Mouse (Mus musculus): ENCODE measurements around the gene Gm6904.
"Not testable (repeated sequence)": the region's sequence is repeated elsewhere in the genome, so short reads cannot be mapped to it uniquely, and the experiment has no call there.

The Gm6904 gene

GRCm38 (mm10) chr14:59260056-59260455 is at the start of gene Gm6904:
Gene Gm6904 (minus strand): TSS chr14:59260216.
- ChIA-PET POLR2A (no interaction called here), CTCF (no interaction called here)

GRCm38 (mm10) chr14:59297391-59297790 is 37.4 kb upstream of the Gm6904 start, which contains the start of gene Phf11a:
Gene Phf11a (minus strand): TSS chr14:59297522.
- CTCF ChIA-PET, POLR2A ChIA-PET: not testable (repeated sequence)

GRCm38 (mm10) chr14:59291769-59292168 is 31.8 kb upstream of the Gm6904 start:
- POLR2A ChIA-PET: interaction anchor here in 1 of 4 experiments (0.6 kb wide), 1 partner anchor 125 kb away, joined by 3 read pairs; no protein-coding TSS in a partner anchor
- CTCF ChIA-PET: not testable (repeated sequence)

GRCm38 (mm10) chr14:59274961-59275360 is 14.9 kb upstream of the Gm6904 start:
- POLR2A ChIA-PET, CTCF ChIA-PET: not testable (repeated sequence)

- POLR2A ChIA-PET, CTCF ChIA-PET: not testable (repeated sequence)
Measured at GRCm38 (mm10) chr14:59255861-59256260, 4.2 kb downstream of the Gm6904 start.

GRCm38 (mm10) chr14:59250350-59250749 is 9.7 kb downstream of the Gm6904 start:
- CTCF ChIA-PET: not testable (repeated sequence)

GRCm38 (mm10) chr14:59233635-59234034 is 26.4 kb downstream of the Gm6904 start:
- CTCF ChIA-PET: interaction anchor here in 1 of 4 experiments (1.2 kb wide), 1 partner anchor 12 kb away, joined by 3 read pairs; no protein-coding TSS in a partner anchor
- POLR2A ChIA-PET: interaction anchor here in 1 of 4 experiments (1.0 to 1.4 kb wide), 2 partner anchors 33 to 40 kb away, joined by 3 to 4 read pairs; no protein-coding TSS in a partner anchor

More at GRCm38 (mm10) chr14:59250350-59250749, 9.7 kb downstream of the Gm6904 start:
- POLR2A ChIA-PET: not testable (repeated sequence)

GRCm38 (mm10) chr14:59232003-59232402 is 28.0 kb downstream of the Gm6904 start:
- ChIA-PET CTCF (interaction anchor here in 1 of 4 experiments (0.8 kb wide), 1 partner anchor 30 kb away, joined by 3 read pairs; no protein-coding TSS in a partner anchor), POLR2A (interaction anchor here in 1 of 4 experiments (1.2 kb wide), 1 partner anchor 13 kb away, joined by 3 read pairs; no protein-coding TSS in a partner anchor)

- POLR2A ChIA-PET: interaction anchor here in 3 of 4 experiments (0.6 to 1.7 kb wide), 3 partner anchors 26 to 1493 kb away, joined by 3 to 6 read pairs (median 6); partner anchors contain the start of gene Rcbtb1 (in 1 of the 3)
- CTCF ChIA-PET: interaction anchor here in 1 of 4 experiments (0.6 kb wide), 1 partner anchor 353 kb away, joined by 3 read pairs; no protein-coding TSS in a partner anchor
Measured at GRCm38 (mm10) chr14:59230331-59230966, 29.6 kb downstream of the Gm6904 start.

- CTCF ChIA-PET: interaction anchor here in 1 of 4 experiments (0.9 kb wide), 1 partner anchor 29 kb away, joined by 3 read pairs; no protein-coding TSS in a partner anchor
- POLR2A ChIA-PET: interaction anchor here in 2 of 4 experiments (1.2 to 1.7 kb wide), 2 partner anchors 25 to 29 kb away, joined by 3 to 6 read pairs; partner anchors contain the start of gene Rcbtb1 (in 1 of the 2)
Measured at GRCm38 (mm10) chr14:59229822-59230221, 30.2 kb downstream of the Gm6904 start.

- CTCF ChIA-PET: interaction anchor here in 1 of 4 experiments (0.6 kb wide), 1 partner anchor 17 kb away, joined by 3 read pairs; no protein-coding TSS in a partner anchor
- POLR2A ChIA-PET: interaction anchor here in 1 of 4 experiments (1.0 kb wide), 1 partner anchor 21 kb away, joined by 3 read pairs; no protein-coding TSS in a partner anchor
Measured at GRCm38 (mm10) chr14:59226240-59226639, 33.8 kb downstream of the Gm6904 start.

GRCm38 (mm10) chr14:59219241-59219640 is 40.8 kb downstream of the Gm6904 start:
- POLR2A ChIA-PET: interaction anchor here in 1 of 4 experiments (1.0 kb wide), 1 partner anchor 13 kb away, joined by 3 read pairs; no protein-coding TSS in a partner anchor
- CTCF ChIA-PET: no interaction called here

GRCm38 (mm10) chr14:59209816-59210215 is 50.2 kb downstream of the Gm6904 start:
- CTCF ChIA-PET: no interaction called here

GRCm38 (mm10) chr14:59209003-59209402 is 51.0 kb downstream of the Gm6904 start:
- CTCF ChIA-PET: no interaction called here
- POLR2A ChIA-PET: interaction anchor here in 2 of 4 experiments (0.6 to 7.9 kb wide), 3 partner anchors 6 to 1348 kb away, joined by 3 to 63 read pairs (median 3); partner anchors contain the start of gene Rcbtb1 (in 2 of the 2)

More at GRCm38 (mm10) chr14:59209816-59210215, 50.2 kb downstream of the Gm6904 start:
- POLR2A ChIA-PET: interaction anchor here in 2 of 4 experiments (1.3 to 7.9 kb wide), 3 partner anchors 7 to 161 kb away, joined by 3 to 63 read pairs (median 5); partner anchors contain the start of gene Rcbtb1 (in 2 of the 2)

- CTCF ChIA-PET: no interaction called here
- POLR2A ChIA-PET: interaction anchor here in 2 of 4 experiments (0.7 to 5.9 kb wide), 6 partner anchors 7 to 1291 kb away, joined by 3 to 63 read pairs (median 4); partner anchors contain the start of genes Cab39l (in 1 of the 2) and Setdb2 (in 1 of the 2)
Measured at GRCm38 (mm10) chr14:59205976-59206583, 53.9 kb downstream of the Gm6904 start.

- CTCF ChIA-PET: no interaction called here
- POLR2A ChIA-PET: interaction anchor here in 2 of 4 experiments (0.8 to 5.9 kb wide), 7 partner anchors 7 to 235 kb away, joined by 3 to 63 read pairs (median 3); partner anchors contain the start of genes Cab39l (in 1 of the 2) and Setdb2 (in 1 of the 2)
Measured at GRCm38 (mm10) chr14:59205461-59205860, 54.6 kb downstream of the Gm6904 start.

GRCm38 (mm10) chr14:59201604-59202215 is 58.3 kb downstream of the Gm6904 start:
- POLR2A ChIA-PET: interaction anchor here in 3 of 4 experiments (0.7 to 5.9 kb wide), 20 partner anchors 9 to 1402 kb away, joined by 3 to 63 read pairs (median 3); partner anchors contain the start of genes Cab39l (in 2 of the 3), Setdb2 (in 2 of the 3) and Shisa2 (in 1 of the 3)

More at GRCm38 (mm10) chr14:59201604-59202215, 58.3 kb downstream of the Gm6904 start:
- CTCF ChIA-PET: interaction anchor here in 1 of 4 experiments (0.7 kb wide), 1 partner anchor 30 kb away, joined by 3 read pairs; no protein-coding TSS in a partner anchor

Measured in embryonic stem cell, embryonic (primary cell).